Mouse (Mus musculus): Measurements from ENCODE around the gene Zdhhc12.

GRCm38 (mm10) chr2:30084632-30085031 lies 8.8 kb downstream of the Zdhhc12 start:
- TF ChIP-seq CTCF (IDR thresholded peaks at IDR 0.05; ENCODE audit: borderline replicate concordance, control insufficient read depth, extremely low read depth, insufficient read depth, low read length, poor library complexity): no peak
- no peak for TF ChIP-seq POLR2A (IDR thresholded peaks at IDR 0.05; ENCODE audit: control insufficient read depth, extremely low read depth, insufficient read depth, low read length, poor library complexity)

All from thymus, adult 2 months (tissue).